ENCODE assay signal across 8 mouse cellular contexts in genomic region chr17:6106361-6107014, GRCm38 (mm10). TPM values are rescaled to one million over a fixed set of nuclear protein-coding genes. Genes with fewer than 3 reads are reported as not detected.
DNase-seq lines count a peak whose midpoint lies in the region; ATAC-seq and TF ChIP-seq lines count a peak whose summit lies in the region.

Gene Tulp4 (plus strand): TSS chr17:6106437.

- WGBS in hindbrain, embryonic 11.5 days, result 0% methylated on average over 18 of the region's 76 CpGs
- 0% methylated on average over 19 of the region's 76 CpGs for WGBS in lung, embryonic 16.5 days
- WGBS in thymus, adult 2 months, result 1% methylated on average over 73 of the region's 76 CpGs

- no peaks in the 10 kb centered on the region for H3K27me3 ChIP-seq in hindbrain, embryonic 11.5 days (ENCODE audit: control insufficient read depth, insufficient read depth, low read length)
- no peaks in the 10 kb centered on the region for H3K27me3 ChIP-seq in lung, embryonic 16.5 days (ENCODE audit: control insufficient read depth, insufficient read depth, low read depth, low read length)
- no peaks in the 10 kb centered on the region for H3K27me3 ChIP-seq in thymus, adult 2 months (ENCODE audit: control insufficient read depth, insufficient read depth, low read length)

- DNase-seq in Muller cell, postnatal 12 days (ENCODE audit: inconsistent ontology term), result peak; percentile 89
- peak; percentile 87 for DNase-seq in cerebellum, adult 9-11 months
- DNase-seq in frontal cortex, postnatal 10 days (ENCODE audit: low spot score in 2 of 2), result peak; percentile 85 to 86
- DNase-seq in hindbrain, embryonic 11.5 days (ENCODE audit: low spot score), result peak; percentile 91
- DNase-seq in layer of hippocampus, adult 9-11 months, result peak; percentile 92
- peak; percentile 75 for DNase-seq in ovary, adult 18-20 months (ENCODE audit: low spot score)
- DNase-seq in thymus, adult 2 months, result peak; percentile 83

- peak; percentile 75 for TF ChIP-seq POLR2A in thymus, adult 2 months (IDR thresholded peaks at IDR 0.05; ENCODE audit: control insufficient read depth, extremely low read depth, insufficient read depth, low read length, poor library complexity)

- peak within 1 kb of the TSS; percentile 96 for H3K9ac ChIP-seq in hindbrain, embryonic 11.5 days (ENCODE audit: low read depth, low read length)
- peak within 1 kb of the TSS; percentile 94 for H3K9ac ChIP-seq in lung, embryonic 16.5 days (ENCODE audit: low read length)

- no peaks in the 10 kb centered on the region for H3K9me3 ChIP-seq in hindbrain, embryonic 11.5 days (ENCODE audit: control insufficient read depth, low read length)
- no peaks in the 10 kb centered on the region for H3K9me3 ChIP-seq in lung, embryonic 16.5 days (ENCODE audit: control insufficient read depth, low read length)

- peak; percentile 99 for ATAC-seq in hindbrain, embryonic 11.5 days (ENCODE audit: low FRiP score)
- peak; percentile 97 for ATAC-seq in lung, embryonic 16.5 days (ENCODE audit: low read depth)

- no peaks in the 10 kb centered on the region for H3K36me3 ChIP-seq in hindbrain, embryonic 11.5 days (ENCODE audit: control insufficient read depth, insufficient read depth, low read length)
- no peaks in the 10 kb centered on the region for H3K36me3 ChIP-seq in lung, embryonic 16.5 days (ENCODE audit: control insufficient read depth, insufficient read depth, low read length)
- no peaks in the 10 kb centered on the region for H3K36me3 ChIP-seq in thymus, adult 2 months (ENCODE audit: control insufficient read depth, insufficient read depth, low read length)

- H3K4me3 ChIP-seq in hindbrain, embryonic 11.5 days (ENCODE audit: low read depth, low read length), result peak within 1 kb of the TSS; percentile 94
- H3K4me3 ChIP-seq in lung, embryonic 16.5 days (ENCODE audit: low read length), result peak within 1 kb of the TSS; percentile 89
- H3K4me3 ChIP-seq in thymus, adult 2 months (ENCODE audit: control insufficient read depth, insufficient read depth, low read length), result peak within 1 kb of the TSS; percentile 56

- H3K27ac ChIP-seq in hindbrain, embryonic 11.5 days (ENCODE audit: low read depth, low read length), result peak within 1 kb of the TSS; percentile 95
- peak within 1 kb of the TSS; percentile 93 for H3K27ac ChIP-seq in lung, embryonic 16.5 days (ENCODE audit: low read length)
- peak within 1 kb of the TSS; percentile 13; the same call in 1 of the 2 replicates for H3K27ac ChIP-seq in thymus, adult 2 months (ENCODE audit: control insufficient read depth, insufficient read depth, low read length)

- no peak for TF ChIP-seq CTCF in thymus, adult 2 months (IDR thresholded peaks at IDR 0.05; ENCODE audit: borderline replicate concordance, control insufficient read depth, extremely low read depth, insufficient read depth, low read length, poor library complexity)

- peak within 1 kb of the TSS; percentile 71 for H3K4me2 ChIP-seq in hindbrain, embryonic 11.5 days (replicated peaks; ENCODE audit: low read depth, low read length)
- peak within 1 kb of the TSS; percentile 73 for H3K4me2 ChIP-seq in lung, embryonic 16.5 days (ENCODE audit: low read depth, low read length)

- H3K4me1 ChIP-seq in hindbrain, embryonic 11.5 days (replicated peaks; ENCODE audit: control insufficient read depth, insufficient read depth, low read length), result no peaks in the 10 kb centered on the region; the same call in 1 of the 2 replicates
- peaks cover 13% of the 10 kb centered on the region; the same call in 1 of the 2 replicates for H3K4me1 ChIP-seq in lung, embryonic 16.5 days (replicated peaks; ENCODE audit: control insufficient read depth, insufficient read depth, low read length)
- H3K4me1 ChIP-seq in thymus, adult 2 months (replicated peaks; ENCODE audit: control insufficient read depth, insufficient read depth, low read length), result peaks cover 4% of the 10 kb centered on the region

RNA-seq across cellular contexts. Expression of gene Tulp4, which starts in this region (rescaled TPM):
- 129 and 178 TPM in 2 replicates for polyA plus RNA-seq in hindbrain, embryonic 11.5 days (2014; fragmentation: Nextera tagmentation; extraction: Ambion mirVana)
- polyA plus RNA-seq in lung, embryonic 16.5 days (2015; fragmentation: Nextera tagmentation; extraction: Ambion mirVana), result 56.0 and 72.9 TPM in 2 replicates
- polyA plus RNA-seq in thymus, adult 2 months (2012; rRNA removed), result 58.8 and 62.9 TPM in 2 replicates

Comparison
In these comparisons a context has a peak if more than half of its experiments do, and no peak if none do; other contexts are left out.
1. Peak in every context shown above with its lines: DNase-seq, ATAC-seq, H3K4me3 ChIP-seq and H3K27ac ChIP-seq.
2. H3K27ac ChIP-seq: peak in every context shown above with its lines; median percentile 95 in hindbrain, embryonic 11.5 days; 93 in lung, embryonic 16.5 days; 13 in thymus, adult 2 months.